Comparison of ENCODE assay signal across 10 mouse cellular contexts in the genomic region with DNA sequence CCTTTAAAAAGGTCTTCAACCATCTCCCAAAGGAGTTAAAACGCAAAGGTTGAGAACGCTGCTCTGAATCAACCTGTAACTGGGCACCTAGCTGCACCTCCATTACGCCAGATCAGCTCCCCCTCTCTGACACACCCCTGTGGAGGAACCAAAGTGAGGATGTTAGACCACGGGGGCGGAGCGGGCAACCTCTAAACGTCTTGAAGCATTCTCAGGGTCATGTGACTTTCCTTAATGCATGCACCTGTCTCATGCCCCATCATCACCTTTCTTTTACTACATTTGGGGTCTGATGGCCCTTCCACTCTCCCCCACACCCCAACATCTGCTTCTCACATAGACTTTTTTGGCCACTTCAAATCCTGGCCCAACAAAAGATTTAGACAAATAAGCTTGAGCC.
DNase-seq lines count a peak whose midpoint lies in the region; ATAC-seq and TF ChIP-seq lines count a peak whose summit lies in the region.
"Had no signal": no experiment of that assay in that cellular context is flagged by ENCODE, and none has a peak within 500 bp of the region (broad histone marks: within the 10 kb centered on the region; RNA-seq: fewer than 3 reads in every experiment).

No protein-coding gene starts in this region.

- no peaks in the 10 kb centered on the region for H3K27me3 ChIP-seq in kidney, embryonic 15.5 days
- H3K27me3 ChIP-seq in G1E (ENCODE audit: insufficient read depth, low read length), result no peaks in the 10 kb centered on the region
- no peaks in the 10 kb centered on the region for H3K27me3 ChIP-seq in limb, embryonic 12.5 days
- H3K27me3 ChIP-seq: forebrain, embryonic 12.5 days; midbrain, embryonic 13.5 days had no signal

- 46% methylated on average over 7 of the region's 7 CpGs for WGBS in kidney, embryonic 15.5 days
- WGBS in limb, embryonic 12.5 days, result 46% methylated on average over 7 of the region's 7 CpGs

- H3K4me3 ChIP-seq in kidney, embryonic 15.5 days (replicated peaks), result no peak overlapping the region
- H3K4me3 ChIP-seq in G1E (ENCODE audit: low read depth, low read length), result peak overlapping the region; percentile 53; the same call in 1 of the 2 replicates
- no peak overlapping the region for H3K4me3 ChIP-seq in limb, embryonic 12.5 days (replicated peaks)
- H3K4me3 ChIP-seq: forebrain, embryonic 12.5 days; midbrain, embryonic 13.5 days had no signal

- ATAC-seq in kidney, embryonic 15.5 days (replicated peaks; ENCODE audit: low FRiP score), result no peak
- no peak for ATAC-seq in G1E (ENCODE audit: extremely low read depth, insufficient number of reproducible peaks, low FRiP score, poor library complexity, severe bottlenecking)
- ATAC-seq in limb, embryonic 12.5 days (ENCODE audit: insufficient number of reproducible peaks, insufficient read depth, low FRiP score, low TSS enrichment, low read depth), result no peak
- ATAC-seq: inflammation-experienced regulatory T-cells, adult 6 months; midbrain, embryonic 13.5 days had no signal

- no peak overlapping the region for H3K27ac ChIP-seq in kidney, embryonic 15.5 days
- H3K27ac ChIP-seq in limb, embryonic 12.5 days, result no peak overlapping the region
- H3K27ac ChIP-seq: forebrain, embryonic 12.5 days; midbrain, embryonic 13.5 days had no signal

- no peaks in the 10 kb centered on the region for H3K36me3 ChIP-seq in kidney, embryonic 15.5 days
- no peaks in the 10 kb centered on the region for H3K36me3 ChIP-seq in G1E (replicated peaks)
- no peaks in the 10 kb centered on the region for H3K36me3 ChIP-seq in limb, embryonic 12.5 days
- H3K36me3 ChIP-seq: forebrain, embryonic 12.5 days; midbrain, embryonic 13.5 days had no signal

- H3K9me3 ChIP-seq in kidney, embryonic 15.5 days (replicated peaks), result no peaks in the 10 kb centered on the region
- H3K9me3 ChIP-seq in G1E (replicated peaks), result no peaks in the 10 kb centered on the region
- no peaks in the 10 kb centered on the region for H3K9me3 ChIP-seq in limb, embryonic 12.5 days
- H3K9me3 ChIP-seq: forebrain, embryonic 12.5 days; midbrain, embryonic 13.5 days had no signal

- H3K9ac ChIP-seq in kidney, embryonic 15.5 days, result no peak overlapping the region
- no peak overlapping the region for H3K9ac ChIP-seq in limb, embryonic 12.5 days (replicated peaks)
- H3K9ac ChIP-seq: forebrain, embryonic 12.5 days; midbrain, embryonic 13.5 days had no signal

- H3K4me1 ChIP-seq in kidney, embryonic 15.5 days, result peaks cover 27% of the 10 kb centered on the region
- peaks cover 91% of the 10 kb centered on the region for H3K4me1 ChIP-seq in G1E (ENCODE audit: insufficient read depth, low read depth, low read length)
- H3K4me1 ChIP-seq in limb, embryonic 12.5 days (replicated peaks), result peaks cover 25% of the 10 kb centered on the region

- no peak for DNase-seq in kidney, postnatal 4 days
- no peak for DNase-seq in G1E (ENCODE audit: low spot score)
- DNase-seq in thymus, postnatal 0 days (ENCODE audit: low spot score), result peak; percentile 46
- DNase-seq in kidney, postnatal 36 days, result no peak
- no peak for DNase-seq in adrenal gland, postnatal 14 days

- peak overlapping the region; percentile 19; the same call in 1 of the 2 replicates for H3K4me2 ChIP-seq in kidney, embryonic 15.5 days
- H3K4me2 ChIP-seq in limb, embryonic 12.5 days, result 0 out of 2 replicates have a peak overlapping the region, but pooled peaks have one; percentile 23
- H3K4me2 ChIP-seq: midbrain, embryonic 13.5 days had no signal

- TF ChIP-seq CTCF in G1E (IDR thresholded peaks at IDR 0.05; ENCODE audit: low read depth, low read length), result no peak
